Mouse (Mus musculus): ENCODE measurements around the gene Amn1.
"Not testable (repeated sequence)": the region's sequence is repeated elsewhere in the genome, so short reads cannot be mapped to it uniquely, and the experiment has no call there.

Amn1 gene

GRCm38 (mm10) chr6:149154116-149155030 is 34.1 kb downstream of the Amn1 start:
- DNase-seq (ENCODE audit: low read depth) = no peak

- DNase-seq (ENCODE audit: low read depth) = no peak
These were observed 34.9 kb downstream of the Amn1 start for GRCm38 (mm10) chr6:149153473-149154115.

DNA sequence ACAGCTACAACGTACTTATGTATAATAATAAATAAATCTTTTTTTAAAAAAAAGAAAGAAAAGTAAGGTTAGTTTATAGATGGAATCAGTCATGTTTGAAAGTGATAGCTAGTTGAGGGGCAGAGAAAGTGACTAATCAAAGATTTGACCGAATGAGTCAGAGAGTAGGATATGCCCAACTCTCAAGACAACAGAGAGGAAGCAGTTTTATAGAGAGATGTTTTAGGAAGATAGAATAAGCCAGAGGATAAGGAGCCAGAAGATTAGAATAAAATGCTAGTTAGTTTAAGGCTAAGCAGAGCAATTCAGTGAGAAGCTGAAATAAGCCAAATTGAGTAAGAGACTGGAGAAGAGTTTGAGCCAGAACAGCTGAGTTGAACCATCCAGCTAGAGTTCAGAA is 36.4 kb downstream of the Amn1 start:
- no peak for DNase-seq (ENCODE audit: low read depth)

GRCm38 (mm10) chr6:149148436-149149229 is 39.9 kb downstream of the Amn1 start:
- no peak for DNase-seq (ENCODE audit: low read depth)

- no peak for DNase-seq (ENCODE audit: low read depth)
These were observed 43.4 kb downstream of the Amn1 start for GRCm38 (mm10) chr6:149145143-149145542.

DNA sequence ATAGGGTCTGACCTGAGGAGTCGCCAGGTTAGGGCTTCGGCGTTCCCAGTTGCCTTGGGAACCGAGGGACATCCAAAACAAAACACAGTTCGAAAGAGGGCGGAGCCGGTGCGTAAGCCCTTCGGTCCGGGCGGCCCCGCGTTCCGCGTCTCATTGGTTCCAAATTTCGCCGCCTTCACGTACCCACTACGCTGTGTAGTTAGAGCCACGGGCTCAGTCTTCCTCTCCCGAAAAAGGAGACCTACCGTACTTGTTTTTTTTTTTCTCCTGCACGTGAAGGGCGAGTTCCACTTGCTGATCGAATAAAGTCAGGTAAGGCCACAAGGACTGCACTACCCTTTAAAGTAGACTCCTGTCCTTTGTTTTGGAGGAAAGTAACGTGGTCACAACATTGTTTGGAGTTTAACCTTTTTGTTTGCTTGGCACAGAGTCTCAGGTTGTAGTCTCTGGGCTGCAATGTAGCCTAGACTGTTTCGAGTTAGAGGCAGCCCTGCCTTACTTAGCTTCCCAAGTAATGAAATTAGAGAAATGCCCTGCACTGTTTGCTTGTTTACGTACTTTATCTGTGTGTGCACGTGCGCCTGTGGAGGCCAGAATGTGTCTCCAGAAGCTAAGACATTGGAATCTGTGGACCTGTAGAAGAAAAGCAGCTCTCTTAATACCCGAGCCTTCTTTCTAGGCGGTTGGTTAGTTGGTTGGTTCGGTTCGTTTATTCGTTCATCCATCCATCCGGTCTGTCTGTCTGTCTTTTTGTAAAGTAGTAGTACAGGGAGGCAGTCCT is 46.9 kb downstream of the Amn1 start:
- DNase-seq (ENCODE audit: low read depth) = peak; percentile 96

DNA sequence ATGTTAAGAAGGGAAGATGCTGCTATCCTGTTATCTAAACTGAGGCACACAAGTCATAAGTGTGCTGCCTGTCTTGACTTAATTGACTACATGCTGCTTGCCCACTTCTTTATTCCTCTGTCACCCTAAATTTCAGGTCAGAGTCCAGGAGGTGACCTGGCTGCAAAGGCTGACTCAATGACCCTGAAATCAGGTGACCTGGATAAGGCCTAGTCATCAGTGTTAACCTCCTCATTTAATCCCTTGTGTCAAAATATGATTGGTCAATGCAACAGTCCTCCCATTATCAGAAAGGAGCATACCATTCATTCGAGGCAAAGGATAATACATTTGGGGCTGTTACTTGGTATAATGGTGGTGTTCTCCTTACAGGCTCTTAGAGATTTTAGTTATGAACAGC is 49.0 kb downstream of the Amn1 start, which contains the start of gene Etfbkmt:
Gene Etfbkmt, plus strand, starts transcription at position 379 of the 400 bp plus-strand sequence.
- DNase-seq (ENCODE audit: low read depth) = no peak

DNA sequence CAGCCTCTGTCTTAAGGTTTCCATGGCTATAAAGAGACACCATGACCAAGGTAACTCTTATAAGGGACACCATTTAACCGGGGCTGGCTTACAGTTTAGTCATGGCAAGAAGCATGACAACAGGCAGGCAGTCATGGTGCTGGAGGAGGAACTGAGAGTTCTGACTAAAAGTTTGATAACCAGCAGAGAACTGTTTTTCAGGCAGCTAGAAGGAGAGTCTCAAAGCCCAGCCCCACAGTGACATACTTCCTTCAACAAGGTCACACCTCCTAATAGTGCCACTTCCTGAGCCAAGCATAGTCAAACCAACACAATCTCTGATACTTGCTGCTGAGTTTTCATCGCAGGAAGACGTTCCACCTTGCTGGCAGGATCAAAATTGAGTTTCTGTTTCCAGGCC is 49.5 kb downstream of the Amn1 start:
- DNase-seq (ENCODE audit: low read depth) = no peak

GRCm38 (mm10) chr6:149137936-149138335 is 50.6 kb downstream of the Amn1 start:
- DNase-seq (ENCODE audit: low read depth) = peak; percentile 36

DNA sequence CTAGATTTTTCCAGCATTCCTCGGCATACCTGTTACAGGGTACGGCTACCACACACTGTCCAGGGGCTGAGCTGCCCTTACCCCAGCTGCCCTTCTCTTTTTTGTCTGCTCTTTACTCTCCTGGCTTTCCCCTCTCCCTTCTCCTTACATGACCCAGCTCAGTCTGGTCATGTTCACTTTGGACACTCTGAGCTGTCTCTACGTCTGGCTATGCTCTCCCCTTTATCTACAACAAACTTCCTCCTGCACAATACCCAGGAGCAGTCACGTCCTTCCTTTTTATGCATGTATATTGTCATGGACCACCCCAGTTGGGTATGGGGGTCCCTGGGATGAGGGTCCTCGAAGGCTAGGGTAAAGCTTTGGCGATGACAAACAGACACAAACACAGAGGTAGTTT is 52.9 kb downstream of the Amn1 start:
- DNase-seq (ENCODE audit: low read depth) = no peak

- DNase-seq (ENCODE audit: low read depth) = no peak
These were observed 53.9 kb downstream of the Amn1 start for GRCm38 (mm10) chr6:149134391-149135150.

DNA sequence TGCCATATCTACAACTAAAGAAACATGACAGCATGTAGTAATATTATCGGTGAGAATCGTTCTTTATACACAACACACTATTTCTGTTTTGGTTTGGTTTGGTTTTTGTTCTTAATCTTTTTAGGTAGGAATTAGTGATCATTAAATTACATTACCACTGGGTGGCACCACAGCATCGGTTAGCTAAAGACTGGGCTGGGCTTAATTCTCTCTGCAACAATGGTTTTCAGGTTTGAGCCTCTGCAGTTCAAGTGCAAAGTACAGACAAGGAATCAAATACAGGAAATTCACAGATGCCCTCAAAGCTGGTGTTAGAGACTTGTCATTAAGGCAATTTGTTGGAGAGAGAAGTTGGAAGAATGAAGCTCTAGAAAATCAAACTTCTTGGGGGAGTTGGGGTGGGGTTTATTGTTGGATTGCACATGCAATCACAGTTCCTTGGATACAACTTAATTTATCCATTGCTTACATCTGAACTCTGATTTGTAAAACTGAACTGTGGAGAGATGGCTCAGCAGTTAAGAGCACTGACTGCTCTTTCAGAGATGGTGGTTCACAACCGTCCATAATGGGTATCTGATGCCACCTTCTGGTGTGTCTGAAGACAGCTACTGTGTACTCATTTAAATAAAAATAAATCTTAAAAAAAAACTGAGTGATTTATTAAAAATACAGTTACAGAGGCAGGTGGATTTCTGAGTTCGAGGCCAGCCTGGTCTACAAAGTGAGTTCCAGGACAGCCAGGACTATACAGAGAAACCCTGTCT is 56.0 kb downstream of the Amn1 start:
- DNase-seq (ENCODE audit: low read depth) = peak; percentile 90

DNA sequence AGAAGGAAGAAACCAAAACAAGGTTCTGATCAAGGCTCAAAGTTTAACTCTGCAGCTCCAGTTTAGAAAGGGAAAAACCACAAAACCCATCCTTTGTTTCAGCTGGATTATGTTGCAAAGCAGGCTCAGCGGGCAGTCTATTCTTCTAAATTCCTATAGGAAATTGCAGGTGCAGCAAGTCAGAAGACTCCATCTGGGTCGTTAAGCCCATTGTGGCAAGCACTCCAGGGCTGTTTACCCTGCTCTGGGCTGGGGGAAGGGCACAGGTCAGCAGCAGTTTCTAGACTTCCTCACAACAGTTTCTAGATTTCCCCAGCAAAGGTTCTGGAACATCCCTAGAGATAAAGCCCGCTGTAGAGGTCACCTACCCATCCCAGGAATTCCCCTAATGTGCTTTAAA is 57.4 kb downstream of the Amn1 start:
- no peak for DNase-seq (ENCODE audit: low read depth)

- DNase-seq (ENCODE audit: low read depth) = not testable (repeated sequence)
These were observed 58.6 kb downstream of the Amn1 start, which contains the start of gene Gm10203 for GRCm38 (mm10) chr6:149129870-149130269. TSS of gene Gm10203 (plus strand) at chr6:149130170.

GRCm38 (mm10) chr6:149126675-149127074 is 61.8 kb downstream of the Amn1 start:
- DNase-seq (ENCODE audit: low read depth) = peak; percentile 71

DNA sequence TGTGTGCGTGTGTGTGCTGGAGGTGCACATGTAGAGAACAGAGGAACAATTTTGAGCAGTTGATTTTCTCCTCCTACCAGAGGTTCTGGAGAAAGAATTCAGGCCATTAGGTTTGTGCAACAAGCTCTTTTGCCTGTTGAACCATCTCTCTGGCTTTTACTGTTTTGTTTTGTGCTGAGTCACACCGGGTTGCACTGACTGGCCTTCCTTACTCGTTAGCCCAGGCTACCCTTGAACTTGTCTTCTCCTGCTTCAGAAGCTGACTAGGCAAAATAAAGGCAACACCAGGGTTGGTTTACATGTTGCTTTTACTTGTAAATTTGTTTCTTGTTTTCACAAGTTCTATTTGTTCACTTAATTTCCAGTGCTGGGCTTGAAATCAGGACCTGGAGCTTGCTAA is 65.5 kb downstream of the Amn1 start:
- no peak for DNase-seq (ENCODE audit: low read depth)

- DNase-seq (ENCODE audit: low read depth) = peak; percentile 87
These were observed 68.7 kb downstream of the Amn1 start for GRCm38 (mm10) chr6:149119853-149120252.

DNA sequence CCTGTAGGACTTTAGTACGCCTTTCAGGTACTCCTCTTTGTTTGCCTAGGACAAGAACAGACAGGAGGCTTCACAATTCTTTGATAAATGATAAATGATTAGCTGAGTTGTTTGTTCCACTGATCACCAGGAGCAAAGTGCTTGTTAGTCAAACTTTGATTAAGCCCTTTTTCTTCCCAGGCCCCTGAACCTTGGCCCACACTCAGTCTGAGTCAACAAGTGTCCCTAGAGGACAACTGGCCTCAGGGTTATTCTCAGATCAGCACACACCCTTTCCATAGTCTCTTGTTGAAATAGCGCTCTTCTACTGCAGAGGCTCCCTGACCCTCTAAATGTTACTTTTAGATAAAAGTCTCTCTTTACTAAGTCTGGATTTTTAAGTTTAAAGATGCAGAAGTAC is 69.6 kb downstream of the Amn1 start:
- peak; percentile 58 for DNase-seq (ENCODE audit: low read depth)

GRCm38 (mm10) chr6:149116992-149117391 is 71.5 kb downstream of the Amn1 start:
- DNase-seq (ENCODE audit: low read depth) = no peak

DNA sequence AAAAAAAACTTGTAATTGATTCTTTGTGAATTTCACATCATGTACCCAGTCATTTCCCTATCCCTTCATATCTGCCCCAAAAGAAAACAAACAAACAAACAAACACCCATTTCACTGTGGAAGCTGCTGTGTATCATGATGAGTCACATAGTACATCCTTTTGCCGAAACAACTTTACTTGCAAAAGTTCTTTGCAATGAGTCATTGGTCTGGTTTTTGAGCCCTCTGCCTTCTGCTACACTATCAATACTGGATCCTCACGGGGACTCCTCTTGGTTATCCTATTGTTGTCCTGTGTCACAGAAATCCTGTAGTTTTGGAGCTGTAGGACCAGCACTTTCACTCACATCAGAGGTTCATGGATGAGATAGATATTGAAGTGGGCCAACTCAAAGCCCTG is 79.6 kb downstream of the Amn1 start:
- peak; percentile 17 for DNase-seq (ENCODE audit: low read depth)
